Mouse (Mus musculus) limb, embryonic 12.5 days (tissue): ENCODE measurements around the gene Pitpnc1. TPM values are rescaled to one million over a fixed set of nuclear protein-coding genes. Genes with fewer than 3 reads are reported as not detected.

ENCODE experiments used
- ATAC-seq: fragments of 200-750 bp; cut with Nextera tagmentation; 2 replicates; pipeline ENCODE4 v1.8.0; 2017; ENCODE audit warnings: low read depth, moderate TSS enrichment; ENCODE audit not compliant: insufficient number of reproducible peaks, insufficient read depth, low FRiP score, low TSS enrichment
- H3K27ac ChIP-seq: fragments of 300-500 bp; sonication (generic); 2 replicates; pipeline ENCODE4 v1.5.1; 2016; ENCODE audit warnings: mild to moderate bottlenecking, moderate library complexity
- H3K27me3 ChIP-seq: fragments of 300-500 bp; sonication (generic); 2 replicates; pipeline ENCODE4 v1.6.1; 2016; ENCODE audit warnings: mild to moderate bottlenecking, moderate library complexity
- H3K36me3 ChIP-seq: fragments of 300-500 bp; sonication (generic); 2 replicates; pipeline ENCODE4 v1.6.1; 2016; ENCODE audit warnings: mild to moderate bottlenecking, moderate library complexity
- H3K4me1 ChIP-seq: fragments of 300-500 bp; sonication (generic); replicated peaks from 2 replicates; pipeline ENCODE4 v1.6.1; 2016
- H3K4me2 ChIP-seq: fragments of 300-500 bp; sonication (generic); 2 replicates; pipeline ENCODE4 v1.6.1; 2016; ENCODE audit warnings: mild to moderate bottlenecking, moderate library complexity
- H3K4me3 ChIP-seq: fragments of 300-500 bp; sonication (generic); replicated peaks from 2 replicates; pipeline ENCODE4 v1.5.1; 2016; ENCODE audit warnings: mild to moderate bottlenecking
- H3K9ac ChIP-seq: fragments of 300-500 bp; sonication (generic); replicated peaks from 2 replicates; pipeline ENCODE4 v1.6.1; 2016; ENCODE audit warnings: mild to moderate bottlenecking, moderate library complexity
- H3K9me3 ChIP-seq: fragments of 300-500 bp; sonication (generic); 2 replicates; pipeline ENCODE4 v1.6.1; 2016; ENCODE audit warnings: mild to moderate bottlenecking, moderate library complexity
- WGBS: fragments of 180-500 bp; shearing (Covaris S2); methylation state at CpG from one replicate; pipeline ENCODE4 v1.1.7; 2016; 5-methylcytosine and 5-hydroxymethylcytosine counted together
- polyA plus RNA-seq: library from polyadenylated mRNA; unstranded; fragments of >200 nt; fragmentation: Nextera tagmentation; extraction: Ambion mirVana; gene quantifications from 2 replicates; pipeline ENCODE4 v1.2.1, GENCODE M21; 2016

Pitpnc1 gene
- polyA plus RNA-seq, 1 experiment from 2014 or later, result 31.9 TPM

DNA sequence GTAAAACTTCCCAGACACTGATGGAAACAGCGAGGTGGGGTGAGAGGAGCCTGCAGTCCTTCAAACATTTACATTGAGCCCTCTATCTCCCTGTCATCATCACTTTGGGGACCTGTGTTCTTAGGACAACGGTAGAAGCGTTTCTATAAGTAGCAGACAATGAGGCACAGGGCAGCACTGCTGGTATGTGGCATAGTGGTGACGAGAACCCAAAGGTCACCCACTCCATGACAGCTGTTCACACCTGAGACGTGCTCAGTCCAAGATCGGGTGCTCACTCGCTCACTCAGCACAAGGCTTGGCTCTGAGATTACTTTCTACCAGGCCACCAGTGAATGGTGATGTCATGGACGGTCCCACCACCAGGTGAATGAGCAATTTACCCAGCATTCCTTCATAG is 286.7 kb downstream of the Pitpnc1 start:
- H3K9me3 ChIP-seq, result no peaks in the 10 kb centered on the region
- ATAC-seq, result no peak
- peaks cover 70% of the 10 kb centered on the region for H3K36me3 ChIP-seq
- no peak overlapping the region for H3K4me2 ChIP-seq
- H3K4me3 ChIP-seq, result no peak overlapping the region
- no peaks in the 10 kb centered on the region for H3K27me3 ChIP-seq
- peaks cover 7% of the 10 kb centered on the region for H3K4me1 ChIP-seq
- H3K27ac ChIP-seq, result no peak overlapping the region
- 90% methylated on average over 8 of the region's 8 CpGs for WGBS
- no peak overlapping the region for H3K9ac ChIP-seq

DNA sequence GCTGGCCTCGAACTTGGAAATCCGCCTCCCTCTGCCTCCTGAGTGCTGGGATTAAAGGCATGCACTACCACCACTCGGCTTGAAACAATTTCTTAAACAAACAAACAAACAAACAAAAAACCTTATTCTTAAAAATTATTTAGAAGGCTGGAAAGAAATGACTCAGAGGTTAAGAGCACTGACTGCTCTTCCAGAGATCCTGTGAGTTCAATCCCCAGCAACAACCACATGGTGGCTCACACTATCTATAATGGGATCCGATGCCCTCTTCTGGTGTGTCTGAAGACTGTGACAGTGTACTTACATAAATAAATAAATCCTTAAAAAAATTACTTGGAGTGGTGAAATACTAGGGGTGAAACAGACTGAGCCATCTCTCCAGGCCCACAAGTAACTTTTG is 309.3 kb downstream of the Pitpnc1 start:
- Histone ChIP-seq H3K9ac (no peak overlapping the region), H3K4me3 (no peak overlapping the region), H3K9me3 (no peaks in the 10 kb centered on the region), H3K27ac (no peak overlapping the region), H3K4me1 (no peaks in the 10 kb centered on the region), H3K27me3 (no peaks in the 10 kb centered on the region), H3K36me3 (peaks cover 19% of the 10 kb centered on the region), H3K4me2 (no peak overlapping the region)
- 84% methylated on average over 4 of the region's 4 CpGs for WGBS
- no peak for ATAC-seq

DNA sequence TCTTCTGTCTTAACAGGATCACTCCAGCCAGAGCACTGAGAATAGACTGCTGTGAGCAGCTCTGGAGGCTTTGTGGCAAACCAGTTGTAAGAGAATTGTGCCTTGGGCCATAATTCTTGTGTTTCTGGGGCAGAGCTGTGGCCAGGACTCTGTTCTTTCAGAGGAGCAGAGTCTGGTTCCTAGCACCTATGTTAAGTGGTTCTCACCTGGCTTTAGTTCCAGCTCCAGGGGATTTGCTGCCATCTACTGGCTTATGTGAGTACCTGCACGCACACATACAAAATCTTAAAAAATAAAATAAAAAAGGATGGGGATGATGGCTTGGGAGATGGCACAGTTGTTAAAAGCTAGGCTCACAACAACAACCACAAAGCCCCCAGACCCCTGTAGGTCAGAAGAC is 311.5 kb downstream of the Pitpnc1 start:
- H3K27ac ChIP-seq, result no peak overlapping the region
- H3K9me3 ChIP-seq, result no peaks in the 10 kb centered on the region
- WGBS, result 47% methylated on average over 1 of the region's 1 CpGs
- no peak overlapping the region for H3K4me3 ChIP-seq
- no peak overlapping the region for H3K9ac ChIP-seq
- no peak overlapping the region for H3K4me2 ChIP-seq
- H3K4me1 ChIP-seq, result no peaks in the 10 kb centered on the region
- no peak for ATAC-seq
- peaks cover 5% of the 10 kb centered on the region; the same call in 1 of the 2 replicates for H3K36me3 ChIP-seq
- H3K27me3 ChIP-seq, result no peaks in the 10 kb centered on the region

Other genes starting within 250 kb of the Pitpnc1 start
- 186 and 196 TPM in 2 replicates for gene Psmd12, start 8.8 kb upstream of the Pitpnc1 start, polyA plus RNA-seq
- 19.1 and 22.4 TPM in 2 replicates for gene Helz, start 77.2 kb upstream of the Pitpnc1 start, polyA plus RNA-seq
- gene Cacng1, start 245.8 kb upstream of the Pitpnc1 start, polyA plus RNA-seq, result 3.1 and 3.7 TPM in 2 replicates